Mouse (Mus musculus): Measurements from ENCODE around the gene Dag1. TPM values are rescaled to one million over a fixed set of nuclear protein-coding genes. Genes with fewer than 3 reads are reported as not detected.

The Dag1 gene
- 67.9 and 79.5 TPM in 2 replicates for polyA plus RNA-seq (2015; fragmentation: Nextera tagmentation; extraction: Ambion mirVana)

- Histone ChIP-seq H3K4me1 (ENCODE audit: control insufficient read depth, insufficient read depth, low read length) (peaks cover 17% of the 10 kb centered on the region), H3K27me3 (ENCODE audit: control insufficient read depth, insufficient read depth, low read depth, low read length) (no peaks in the 10 kb centered on the region), H3K4me3 (ENCODE audit: low read depth, low read length) (peak within 1 kb of the TSS; percentile 92), H3K4me2 (ENCODE audit: low read length) (peak within 1 kb of the TSS; percentile 65), H3K9ac (ENCODE audit: low read depth, low read length) (peak within 1 kb of the TSS; percentile 85), H3K9me3 (replicated peaks; ENCODE audit: control insufficient read depth, low read length, poor library complexity, severe bottlenecking) (no peaks in the 10 kb centered on the region), H3K36me3 (ENCODE audit: control insufficient read depth, insufficient read depth, low read length) (no peaks in the 10 kb centered on the region), H3K27ac (ENCODE audit: low read length) (peak within 1 kb of the TSS; percentile 86)
- ATAC-seq = peak; percentile 99
- under 1% methylated on average over 68 of the region's 71 CpGs for WGBS
Measured at GRCm38 (mm10) chr9:108263690-108264190, at the start of gene Dag1. Gene Dag1, minus strand, starts transcription at chr9:108263958.

- Histone ChIP-seq H3K4me1 (ENCODE audit: control insufficient read depth, insufficient read depth, low read length) (peaks cover 43% of the 10 kb centered on the region), H3K9ac (ENCODE audit: low read depth, low read length) (no peak overlapping the region), H3K4me3 (ENCODE audit: low read depth, low read length) (peak overlapping the region; percentile 27; the same call in 1 of the 2 replicates), H3K36me3 (ENCODE audit: control insufficient read depth, insufficient read depth, low read length) (peaks cover 6% of the 10 kb centered on the region; the same call in 1 of the 2 replicates), H3K9me3 (replicated peaks; ENCODE audit: control insufficient read depth, low read length, poor library complexity, severe bottlenecking) (no peaks in the 10 kb centered on the region), H3K27me3 (ENCODE audit: control insufficient read depth, insufficient read depth, low read depth, low read length) (no peaks in the 10 kb centered on the region), H3K4me2 (ENCODE audit: low read length) (peak overlapping the region; percentile 62), H3K27ac (ENCODE audit: low read length) (no peak overlapping the region)
- no peak for ATAC-seq
- WGBS = 58% methylated on average over 2 of the region's 2 CpGs
Measured at GRCm38 (mm10) chr9:108308141-108308540, 44.4 kb upstream of the Dag1 start.

GRCm38 (mm10) chr9:108307021-108307807 is 43.5 kb upstream of the Dag1 start:
- Histone ChIP-seq H3K4me1 (ENCODE audit: control insufficient read depth, insufficient read depth, low read length) (peaks cover 43% of the 10 kb centered on the region), H3K4me3 (ENCODE audit: low read depth, low read length) (peak overlapping the region; percentile 94), H3K36me3 (ENCODE audit: control insufficient read depth, insufficient read depth, low read length) (peaks cover 7% of the 10 kb centered on the region; the same call in 1 of the 2 replicates), H3K9me3 (replicated peaks; ENCODE audit: control insufficient read depth, low read length, poor library complexity, severe bottlenecking) (no peaks in the 10 kb centered on the region), H3K4me2 (ENCODE audit: low read length) (peak overlapping the region; percentile 62), H3K27ac (ENCODE audit: low read length) (peak overlapping the region; percentile 99), H3K27me3 (ENCODE audit: control insufficient read depth, insufficient read depth, low read depth, low read length) (no peaks in the 10 kb centered on the region), H3K9ac (ENCODE audit: low read depth, low read length) (peak overlapping the region; percentile 97)
- 21% methylated on average over 12 of the region's 12 CpGs for WGBS
- no peak for ATAC-seq

GRCm38 (mm10) chr9:108306571-108306980 is 42.8 kb upstream of the Dag1 start:
- Histone ChIP-seq H3K9me3 (replicated peaks; ENCODE audit: control insufficient read depth, low read length, poor library complexity, severe bottlenecking) (no peaks in the 10 kb centered on the region), H3K4me2 (ENCODE audit: low read length) (peak overlapping the region; percentile 62), H3K4me1 (ENCODE audit: control insufficient read depth, insufficient read depth, low read length) (peaks cover 41% of the 10 kb centered on the region), H3K27ac (ENCODE audit: low read length) (peak overlapping the region; percentile 99), H3K27me3 (ENCODE audit: control insufficient read depth, insufficient read depth, low read depth, low read length) (no peaks in the 10 kb centered on the region), H3K4me3 (ENCODE audit: low read depth, low read length) (peak overlapping the region; percentile 94), H3K36me3 (ENCODE audit: control insufficient read depth, insufficient read depth, low read length) (peaks cover 7% of the 10 kb centered on the region; the same call in 1 of the 2 replicates), H3K9ac (ENCODE audit: low read depth, low read length) (peak overlapping the region; percentile 97)
- under 1% methylated on average over 42 of the region's 51 CpGs for WGBS
- peak; percentile 66 for ATAC-seq

- Histone ChIP-seq H3K27ac (ENCODE audit: low read length) (peak within 1 kb of the TSS; percentile 99), H3K9ac (ENCODE audit: low read depth, low read length) (peak within 1 kb of the TSS; percentile 97), H3K27me3 (ENCODE audit: control insufficient read depth, insufficient read depth, low read depth, low read length) (no peaks in the 10 kb centered on the region), H3K4me2 (ENCODE audit: low read length) (peak within 1 kb of the TSS; percentile 78), H3K36me3 (ENCODE audit: control insufficient read depth, insufficient read depth, low read length) (peaks cover 10% of the 10 kb centered on the region; the same call in 1 of the 2 replicates), H3K9me3 (replicated peaks; ENCODE audit: control insufficient read depth, low read length, poor library complexity, severe bottlenecking) (no peaks in the 10 kb centered on the region), H3K4me3 (ENCODE audit: low read depth, low read length) (peak within 1 kb of the TSS; percentile 94), H3K4me1 (ENCODE audit: control insufficient read depth, insufficient read depth, low read length) (peaks cover 40% of the 10 kb centered on the region)
- under 1% methylated on average over 79 of the region's 81 CpGs for WGBS
- ATAC-seq = peak; percentile 98
Measured at GRCm38 (mm10) chr9:108305629-108306520, 42.1 kb upstream of the Dag1 start, which contains the start of the genes Rhoa and Tcta. Gene Rhoa, plus strand, starts transcription at chr9:108306129. Gene Tcta, minus strand, starts transcription at chr9:108306160.

- ATAC-seq = no peak
- Histone ChIP-seq H3K4me3 (ENCODE audit: low read depth, low read length) (peak overlapping the region; percentile 94), H3K9me3 (replicated peaks; ENCODE audit: control insufficient read depth, low read length, poor library complexity, severe bottlenecking) (no peaks in the 10 kb centered on the region), H3K4me1 (ENCODE audit: control insufficient read depth, insufficient read depth, low read length) (peaks cover 35% of the 10 kb centered on the region), H3K27ac (ENCODE audit: low read length) (peak overlapping the region; percentile 82), H3K9ac (ENCODE audit: low read depth, low read length) (peak overlapping the region; percentile 81), H3K36me3 (ENCODE audit: control insufficient read depth, insufficient read depth, low read length) (peaks cover 12% of the 10 kb centered on the region; the same call in 1 of the 2 replicates), H3K4me2 (ENCODE audit: low read length) (peak overlapping the region; percentile 78), H3K27me3 (ENCODE audit: control insufficient read depth, insufficient read depth, low read depth, low read length) (no peaks in the 10 kb centered on the region)
- WGBS = 12% methylated on average over 1 of the region's 1 CpGs
Measured at GRCm38 (mm10) chr9:108305170-108305569, 41.4 kb upstream of the Dag1 start.

GRCm38 (mm10) chr9:108304716-108305115 is 41.0 kb upstream of the Dag1 start:
- H3K27me3 ChIP-seq (ENCODE audit: control insufficient read depth, insufficient read depth, low read depth, low read length) = no peaks in the 10 kb centered on the region
- H3K9ac ChIP-seq (ENCODE audit: low read depth, low read length) = no peak overlapping the region
- H3K4me3 ChIP-seq (ENCODE audit: low read depth, low read length) = peak overlapping the region; percentile 94
- no peak overlapping the region for H3K27ac ChIP-seq (ENCODE audit: low read length)
- peaks cover 12% of the 10 kb centered on the region; the same call in 1 of the 2 replicates for H3K36me3 ChIP-seq (ENCODE audit: control insufficient read depth, insufficient read depth, low read length)
- ATAC-seq = no peak
- WGBS = 88% methylated on average over 4 of the region's 4 CpGs
- peak overlapping the region; percentile 78 for H3K4me2 ChIP-seq (ENCODE audit: low read length)
- peaks cover 33% of the 10 kb centered on the region for H3K4me1 ChIP-seq (ENCODE audit: control insufficient read depth, insufficient read depth, low read length)
- no peaks in the 10 kb centered on the region for H3K9me3 ChIP-seq (replicated peaks; ENCODE audit: control insufficient read depth, low read length, poor library complexity, severe bottlenecking)

- Histone ChIP-seq H3K4me1 (ENCODE audit: control insufficient read depth, insufficient read depth, low read length) (peaks cover 9% of the 10 kb centered on the region; the same call in 1 of the 2 replicates), H3K27ac (ENCODE audit: low read length) (no peak overlapping the region), H3K4me3 (ENCODE audit: low read depth, low read length) (no peak overlapping the region), H3K4me2 (ENCODE audit: low read length) (no peak overlapping the region), H3K36me3 (ENCODE audit: control insufficient read depth, insufficient read depth, low read length) (peaks cover 12% of the 10 kb centered on the region; the same call in 1 of the 2 replicates), H3K27me3 (ENCODE audit: control insufficient read depth, insufficient read depth, low read depth, low read length) (no peaks in the 10 kb centered on the region), H3K9ac (ENCODE audit: low read depth, low read length) (no peak overlapping the region), H3K9me3 (replicated peaks; ENCODE audit: control insufficient read depth, low read length, poor library complexity, severe bottlenecking) (no peaks in the 10 kb centered on the region)
- no peak for ATAC-seq
- 81% methylated on average over 3 of the region's 3 CpGs for WGBS
Measured at GRCm38 (mm10) chr9:108301853-108302252, 38.1 kb upstream of the Dag1 start.
